Mouse (Mus musculus): Measurements from ENCODE around the gene Mgat5. TPM values are rescaled to one million over a fixed set of nuclear protein-coding genes. Genes with fewer than 3 reads are reported as not detected.

Mgat5 gene
- polyA plus RNA-seq, 1 experiment = under 0.01 TPM

GRCm38 (mm10) chr1:127304281-127304680, 99.5 kb downstream of the Mgat5 start:
- Histone ChIP-seq H3K4me3 (replicated peaks) (no peak overlapping the region), H3K9me3 (ENCODE audit: control insufficient read depth, low read length) (peaks cover 2% of the 10 kb centered on the region; the same call in 1 of the 2 replicates), H3K36me3 (ENCODE audit: control insufficient read depth) (no peaks in the 10 kb centered on the region), H3K27me3 (ENCODE audit: control insufficient read depth) (no peaks in the 10 kb centered on the region), H3K4me1 (ENCODE audit: control insufficient read depth) (no peaks in the 10 kb centered on the region; the same call in 1 of the 2 replicates)
- no peak for TF ChIP-seq GATA1 (IDR thresholded peaks at IDR 0.05; ENCODE audit: low read length)
- TF ChIP-seq TAL1 (IDR thresholded peaks at IDR 0.05; ENCODE audit: low read length) = no peak

- H3K27me3 ChIP-seq (ENCODE audit: control insufficient read depth) = no peaks in the 10 kb centered on the region
- no peaks in the 10 kb centered on the region for H3K4me1 ChIP-seq (ENCODE audit: control insufficient read depth)
- TF ChIP-seq TAL1 (IDR thresholded peaks at IDR 0.05; ENCODE audit: low read length) (no peak), GATA1 (IDR thresholded peaks at IDR 0.05; ENCODE audit: low read length) (no peak)
- H3K4me3 ChIP-seq (replicated peaks) = no peak overlapping the region
- no peaks in the 10 kb centered on the region for H3K36me3 ChIP-seq (ENCODE audit: control insufficient read depth)
- H3K9me3 ChIP-seq (ENCODE audit: control insufficient read depth, low read length) = peaks cover under 1% of the 10 kb centered on the region; the same call in 1 of the 2 replicates
Observed at GRCm38 (mm10) chr1:127305582-127305981, 100.8 kb downstream of the Mgat5 start.

GRCm38 (mm10) chr1:127306024-127306771, 101.4 kb downstream of the Mgat5 start:
- H3K9me3 ChIP-seq (ENCODE audit: control insufficient read depth, low read length) = no peaks in the 10 kb centered on the region; the same call in 1 of the 2 replicates
- TF ChIP-seq TAL1 (IDR thresholded peaks at IDR 0.05; ENCODE audit: low read length) = no peak
- H3K4me3 ChIP-seq (replicated peaks) = no peak overlapping the region
- H3K36me3 ChIP-seq (ENCODE audit: control insufficient read depth) = no peaks in the 10 kb centered on the region
- H3K27me3 ChIP-seq (ENCODE audit: control insufficient read depth) = no peaks in the 10 kb centered on the region
- H3K4me1 ChIP-seq (ENCODE audit: control insufficient read depth) = no peaks in the 10 kb centered on the region

- Histone ChIP-seq H3K36me3 (ENCODE audit: control insufficient read depth) (no peaks in the 10 kb centered on the region), H3K27me3 (ENCODE audit: control insufficient read depth) (no peaks in the 10 kb centered on the region), H3K4me1 (ENCODE audit: control insufficient read depth) (no peaks in the 10 kb centered on the region), H3K4me3 (replicated peaks) (no peak overlapping the region), H3K9me3 (ENCODE audit: control insufficient read depth, low read length) (no peaks in the 10 kb centered on the region)
- TF ChIP-seq GATA1 (IDR thresholded peaks at IDR 0.05; ENCODE audit: low read length) (no peak), TAL1 (IDR thresholded peaks at IDR 0.05; ENCODE audit: low read length) (no peak)
Observed at GRCm38 (mm10) chr1:127307361-127307760, 102.5 kb downstream of the Mgat5 start.

- no peaks in the 10 kb centered on the region for H3K9me3 ChIP-seq (ENCODE audit: control insufficient read depth, low read length)
- no peak overlapping the region for H3K4me3 ChIP-seq (replicated peaks)
- H3K27me3 ChIP-seq (ENCODE audit: control insufficient read depth) = no peaks in the 10 kb centered on the region
- no peaks in the 10 kb centered on the region for H3K36me3 ChIP-seq (ENCODE audit: control insufficient read depth)
- TF ChIP-seq TAL1 (IDR thresholded peaks at IDR 0.05; ENCODE audit: low read length) (no peak), GATA1 (IDR thresholded peaks at IDR 0.05; ENCODE audit: low read length) (no peak)
- H3K4me1 ChIP-seq (ENCODE audit: control insufficient read depth) = no peaks in the 10 kb centered on the region
Observed at GRCm38 (mm10) chr1:127308207-127308725, 103.5 kb downstream of the Mgat5 start.

- Histone ChIP-seq H3K4me3 (replicated peaks) (no peak overlapping the region), H3K27me3 (ENCODE audit: control insufficient read depth) (no peaks in the 10 kb centered on the region), H3K9me3 (ENCODE audit: control insufficient read depth, low read length) (no peaks in the 10 kb centered on the region), H3K36me3 (ENCODE audit: control insufficient read depth) (no peaks in the 10 kb centered on the region), H3K4me1 (ENCODE audit: control insufficient read depth) (no peaks in the 10 kb centered on the region)
- TF ChIP-seq TAL1 (IDR thresholded peaks at IDR 0.05; ENCODE audit: low read length) (no peak), GATA1 (IDR thresholded peaks at IDR 0.05; ENCODE audit: low read length) (no peak)
Observed at GRCm38 (mm10) chr1:127308989-127309701, 104.3 kb downstream of the Mgat5 start.

- no peak overlapping the region for H3K4me3 ChIP-seq (replicated peaks)
- H3K9me3 ChIP-seq (ENCODE audit: control insufficient read depth, low read length) = no peaks in the 10 kb centered on the region
Observed at GRCm38 (mm10) chr1:127310011-127310410, 105.2 kb downstream of the Mgat5 start.

GRCm38 (mm10) chr1:127310703-127311102, 105.9 kb downstream of the Mgat5 start:
- Histone ChIP-seq H3K9me3 (ENCODE audit: control insufficient read depth, low read length) (no peaks in the 10 kb centered on the region), H3K27me3 (ENCODE audit: control insufficient read depth) (no peaks in the 10 kb centered on the region), H3K36me3 (ENCODE audit: control insufficient read depth) (no peaks in the 10 kb centered on the region), H3K4me1 (ENCODE audit: control insufficient read depth) (no peaks in the 10 kb centered on the region), H3K4me3 (replicated peaks) (no peak overlapping the region)
- no peak for TF ChIP-seq GATA1 (IDR thresholded peaks at IDR 0.05; ENCODE audit: low read length)
- no peak for TF ChIP-seq TAL1 (IDR thresholded peaks at IDR 0.05; ENCODE audit: low read length)

More at GRCm38 (mm10) chr1:127310011-127310410, 105.2 kb downstream of the Mgat5 start:
- Histone ChIP-seq H3K4me1 (ENCODE audit: control insufficient read depth) (no peaks in the 10 kb centered on the region), H3K27me3 (ENCODE audit: control insufficient read depth) (no peaks in the 10 kb centered on the region), H3K36me3 (ENCODE audit: control insufficient read depth) (no peaks in the 10 kb centered on the region)
- TF ChIP-seq TAL1 (IDR thresholded peaks at IDR 0.05; ENCODE audit: low read length) (no peak), GATA1 (IDR thresholded peaks at IDR 0.05; ENCODE audit: low read length) (no peak)

Measured in erythroblast, embryonic 14.5 days (primary cell).